In genomic region chr2:69679990-69680389, GRCm38 (mm10) we compare ENCODE assay signal across 10 mouse cellular contexts. TPM values are rescaled to one million over a fixed set of nuclear protein-coding genes. Genes with fewer than 3 reads are reported as not detected.
DNase-seq lines count a peak whose midpoint lies in the region; ATAC-seq lines count a peak whose summit lies in the region.
"Had no signal": no experiment of that assay in that cellular context is flagged by ENCODE, and none has a peak within 500 bp of the region (broad histone marks: within the 10 kb centered on the region; RNA-seq: fewer than 3 reads in every experiment).

No protein-coding gene starts in this region.

- peak; percentile 13 for DNase-seq in heart, postnatal 4 days
- DNase-seq in heart, postnatal 10 days, result no peak
- DNase-seq in spleen, postnatal 4 days (ENCODE audit: low spot score in 2 of 2), result peak; percentile 25 to 68
- no peak for DNase-seq in spleen, adult 18-20 months
- peak; percentile 63 for DNase-seq in thymus, postnatal 4 days
- DNase-seq in frontal cortex, adult 2 months (ENCODE audit: extremely low spot score in 1 of 2, low spot score in 1 of 2), result no peak
- no peak for DNase-seq in adrenal gland, postnatal 14 days
- DNase-seq: cerebellum, adult 18-20 months had no signal

- ATAC-seq in erythroid progenitor cell, adult 5-6 weeks (replicated peaks; ENCODE audit: low FRiP score, poor library complexity, severe bottlenecking), result 0 out of 2 replicates have a peak, but pooled peaks have one; percentile 14
- ATAC-seq: intestine, embryonic 15.5 days had no signal

- intact Hi-C loops in heart, postnatal 10 days (cut with DNase I), result loop anchor here (2.0 kb wide), 1 partner anchor 45 kb away; no protein-coding TSS in a partner anchor

RNA-seq across cellular contexts. Expression of gene Klhl41, which starts 10.1 kb away (rescaled TPM):
- 10 to 100 TPM; 86.3 to 87.5 TPM for total RNA-seq in heart, postnatal 4 days (2021)
- 10 to 100 TPM; 70.3 to 76.3 TPM for total RNA-seq in heart, postnatal 10 days (2021)
- not detected in 2 replicates for total RNA-seq in erythroid progenitor cell, adult 5-6 weeks (2015; ENCODE audit: low replicate concordance)
- total RNA-seq in erythroid progenitor cell, adult 5-6 weeks (2017; ENCODE audit: low replicate concordance), result not detected in 2 replicates
- polyA plus RNA-seq in frontal cortex, adult 2 months (2012; rRNA removed), result 0.34 and 0.42 TPM in 2 replicates
- 0.22 and 0.34 TPM in 2 replicates for total RNA-seq in adrenal gland, postnatal 14 days (2021)

RNA-seq across cellular contexts. Expression of gene Bbs5, which starts 33.0 kb away (rescaled TPM):
- 1 to 10 TPM; 4.2 to 5.6 TPM for total RNA-seq in heart, postnatal 4 days (2021)
- 1 to 10 TPM; 5.6 to 5.7 TPM for total RNA-seq in heart, postnatal 10 days (2021)
- total RNA-seq in erythroid progenitor cell, adult 5-6 weeks (2015; ENCODE audit: low replicate concordance), result 9.4 TPM in 1 of 2 replicates, not detected in the other
- total RNA-seq in erythroid progenitor cell, adult 5-6 weeks (2017; ENCODE audit: low replicate concordance), result 0.51 and 4.5 TPM in 2 replicates
- polyA plus RNA-seq in frontal cortex, adult 2 months (2012; rRNA removed), result 32.7 and 38.5 TPM in 2 replicates
- 5.1 and 9.4 TPM in 2 replicates for total RNA-seq in adrenal gland, postnatal 14 days (2021)

RNA-seq across cellular contexts. Expression of gene Fastkd1, which starts 33.3 kb away (rescaled TPM):
- total RNA-seq in heart, postnatal 4 days (2021), result 10 to 100 TPM; 26.8 to 28.2 TPM
- total RNA-seq in heart, postnatal 10 days (2021), result 10 to 100 TPM; 31.4 to 34.6 TPM
- total RNA-seq in erythroid progenitor cell, adult 5-6 weeks (2015; ENCODE audit: low replicate concordance), result 2.1 and 2.5 TPM in 2 replicates
- 1.3 and 1.4 TPM in 2 replicates for total RNA-seq in erythroid progenitor cell, adult 5-6 weeks (2017; ENCODE audit: low replicate concordance)
- polyA plus RNA-seq in frontal cortex, adult 2 months (2012; rRNA removed), result 14.7 and 15.1 TPM in 2 replicates
- total RNA-seq in adrenal gland, postnatal 14 days (2021), result 31.8 and 35.1 TPM in 2 replicates

RNA-seq across cellular contexts. Expression of gene Ppig, which starts 42.4 kb away (rescaled TPM):
- 10 to 100 TPM; 56.7 to 59.9 TPM for total RNA-seq in heart, postnatal 4 days (2021)
- total RNA-seq in heart, postnatal 10 days (2021), result 10 to 100 TPM; 47.7 to 51.8 TPM
- 35.7 and 45.7 TPM in 2 replicates for total RNA-seq in erythroid progenitor cell, adult 5-6 weeks (2015; ENCODE audit: low replicate concordance)
- total RNA-seq in erythroid progenitor cell, adult 5-6 weeks (2017; ENCODE audit: low replicate concordance), result 49.0 and 72.4 TPM in 2 replicates
- polyA plus RNA-seq in frontal cortex, adult 2 months (2012; rRNA removed), result 25.0 and 27.3 TPM in 2 replicates
- total RNA-seq in adrenal gland, postnatal 14 days (2021), result 73.6 and 76.9 TPM in 2 replicates

Comparison
In these comparisons a context has a peak if more than half of its experiments do, and no peak if none do; other contexts are left out.
1. DNase-seq: peak in heart, postnatal 4 days (single experiment), spleen, postnatal 4 days (2 of 2) and thymus, postnatal 4 days (single experiment); none in heart, postnatal 10 days (0 of 2), spleen, adult 18-20 months (0 of 2), frontal cortex, adult 2 months (0 of 2) and adrenal gland, postnatal 14 days (single experiment).
2. RNA of gene Klhl41, which starts 10.1 kb away (total RNA-seq): 86.3 to 87.5 TPM in heart, postnatal 4 days and 70.3 to 76.3 TPM in heart, postnatal 10 days; 0.22 to 0.34 TPM in adrenal gland, postnatal 14 days and not detected in erythroid progenitor cell, adult 5-6 weeks; every median in the first group is over 10 times any median in the second.